Mouse (Mus musculus): ENCODE measurements at regions not wholly inside any gene's neighbourhood (a gene's known extent, or its start where the extent isn't known, plus 50 kb on each side); places are given as distances from the start of the nearest gene placed in this dataset.
A peak's percentile ranks its signal among the peaks of the same experiment; 100 is the strongest.

- 0 out of 2 replicates have a peak, but pooled peaks have one; percentile 41 for ATAC-seq (ENCODE audit: low FRiP score, low read depth)
- WGBS = 15% methylated on average over 4 of the region's 4 CpGs
These were observed 53.1 kb upstream of the Galnt7 start for GRCm38 (mm10) chr8:57705957-57706356.

GRCm38 (mm10) chr8:57704161-57704560 is 51.3 kb upstream of the Galnt7 start:
- H3K9ac ChIP-seq (replicated peaks) = no peak overlapping the region
- H3K4me1 ChIP-seq = no peaks in the 10 kb centered on the region
- WGBS = 88% methylated on average over 3 of the region's 3 CpGs
- H3K27me3 ChIP-seq = no peaks in the 10 kb centered on the region
- no peak overlapping the region for H3K4me3 ChIP-seq
- H3K36me3 ChIP-seq = no peaks in the 10 kb centered on the region
- H3K4me2 ChIP-seq (replicated peaks) = no peak overlapping the region
- no peaks in the 10 kb centered on the region for H3K9me3 ChIP-seq
- no peak for ATAC-seq (ENCODE audit: low FRiP score, low read depth)
- no peak overlapping the region for H3K27ac ChIP-seq (replicated peaks)

More at GRCm38 (mm10) chr8:57705957-57706356, 53.1 kb upstream of the Galnt7 start:
- H3K9me3 ChIP-seq = no peaks in the 10 kb centered on the region
- no peak overlapping the region for H3K9ac ChIP-seq (replicated peaks)
- no peak overlapping the region for H3K4me3 ChIP-seq
- H3K27ac ChIP-seq (replicated peaks) = no peak overlapping the region
- H3K36me3 ChIP-seq = no peaks in the 10 kb centered on the region
- no peak overlapping the region for H3K4me2 ChIP-seq (replicated peaks)
- H3K4me1 ChIP-seq = no peaks in the 10 kb centered on the region
- no peaks in the 10 kb centered on the region for H3K27me3 ChIP-seq

- Histone ChIP-seq H3K4me3 (no peak overlapping the region), H3K4me1 (no peaks in the 10 kb centered on the region), H3K36me3 (no peaks in the 10 kb centered on the region), H3K9me3 (no peaks in the 10 kb centered on the region), H3K9ac (replicated peaks) (no peak overlapping the region), H3K27ac (replicated peaks) (no peak overlapping the region), H3K27me3 (no peaks in the 10 kb centered on the region), H3K4me2 (replicated peaks) (no peak overlapping the region)
- WGBS = 81% methylated on average over 7 of the region's 7 CpGs
- no peak for ATAC-seq (ENCODE audit: low FRiP score, low read depth)
These were observed 49.7 kb upstream of the Galnt7 start for GRCm38 (mm10) chr8:57702407-57703113.
